Comparison of ENCODE assay signal across 25 mouse cellular contexts in genomic region chr1:88282301-88282700, GRCm38 (mm10). TPM values are rescaled to one million over a fixed set of nuclear protein-coding genes. Genes with fewer than 3 reads are reported as not detected.
"Had no signal": no experiment of that assay in that cellular context is flagged by ENCODE, and none has a peak within 500 bp of the region (broad histone marks: within the 10 kb centered on the region; RNA-seq: fewer than 3 reads in every experiment).

No protein-coding gene starts in this region.

- H3K4me1 ChIP-seq: neural tube, embryonic 12.5 days; stomach, embryonic 15.5 days had no signal

- H3K27me3 ChIP-seq: neural tube, embryonic 12.5 days; neural tube, embryonic 13.5 days; stomach, embryonic 15.5 days had no signal

- H3K4me3 ChIP-seq: neural tube, embryonic 12.5 days; neural tube, embryonic 13.5 days; neural tube, embryonic 15.5 days; stomach, embryonic 15.5 days had no signal

- H3K36me3 ChIP-seq: neural tube, embryonic 12.5 days; neural tube, embryonic 13.5 days; neural tube, embryonic 15.5 days; stomach, embryonic 15.5 days had no signal

- DNase-seq: retina, postnatal 1 day; right cerebral cortex, adult 18-20 months; right cerebral cortex, postnatal 14 days; right cerebral cortex, postnatal 25 days; right cerebral cortex, postnatal 4 days; spleen, adult 18-20 months; thymus, adult 18-20 months; thymus, adult 2 months; thymus, postnatal 14 days; thymus, postnatal 25 days; thymus, postnatal 36 days; thymus, postnatal 4 days had no signal

- H3K4me2 ChIP-seq: neural tube, embryonic 12.5 days; neural tube, embryonic 13.5 days; neural tube, embryonic 15.5 days; stomach, embryonic 15.5 days had no signal

- H3K9me3 ChIP-seq: stomach, embryonic 15.5 days had no signal

- H3K9ac ChIP-seq: neural tube, embryonic 12.5 days; neural tube, embryonic 13.5 days; neural tube, embryonic 15.5 days; stomach, embryonic 15.5 days had no signal

- H3K27ac ChIP-seq: neural tube, embryonic 12.5 days; neural tube, embryonic 13.5 days; neural tube, embryonic 15.5 days; stomach, embryonic 15.5 days; stomach, postnatal 0 days had no signal

RNA-seq across cellular contexts. Expression of gene Trpm8, which starts 4.8 kb away (rescaled TPM):
- total RNA-seq: neutrophil, adult 5-6 weeks had no signal
- polyA plus RNA-seq: neural tube, embryonic 11.5 days; neural tube, embryonic 12.5 days; small intestine, adult 2 months; spleen, adult 2 months; stomach, embryonic 14.5 days; stomach, embryonic 15.5 days; stomach, embryonic 16.5 days; thymus, postnatal 0 days; urinary bladder, adult 2 months had no signal
